Mouse (Mus musculus) liver, postnatal 0 days (tissue): Measurements from ENCODE around the gene Luc7l2.

ENCODE experiments used
- CTCF ChIP-seq: sonication (generic); IDR thresholded peaks from 2 replicates; pipeline ENCODE4 v1.5.1; 2016; ENCODE audit warnings: antibody characterized with exemption, low read depth
- EP300 ChIP-seq: IDR thresholded peaks from 2 replicates; pipeline ENCODE4 v1.6.1; 2016; ENCODE audit warnings: antibody characterized with exemption, low read depth, mild to moderate bottlenecking

DNA sequence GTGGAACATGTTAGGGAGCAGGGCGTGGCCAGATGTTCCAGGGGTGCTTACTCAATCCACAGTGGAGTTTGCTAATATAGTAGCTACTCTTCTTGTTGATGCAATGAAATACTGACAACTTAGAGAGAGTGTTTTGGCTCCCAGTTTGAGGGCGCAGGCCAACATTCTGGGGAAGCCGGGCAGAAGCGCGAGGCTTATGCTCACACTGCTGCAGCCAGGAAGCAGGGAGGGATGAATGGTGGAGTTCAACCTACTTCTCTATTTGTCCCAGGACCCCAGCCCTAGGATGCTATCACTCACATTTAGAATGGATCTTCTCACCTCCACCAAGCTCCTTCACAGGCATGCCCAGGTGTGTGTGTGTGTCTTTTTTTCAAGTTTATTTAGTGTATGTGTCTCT lies 75.0 kb downstream of the Luc7l2 start:
- TF ChIP-seq CTCF (no peak), EP300 (no peak)
